Mouse (Mus musculus) hindbrain, embryonic 11.5 days (tissue): Measurements from ENCODE around the gene Ptprg. TPM values are rescaled to one million over a fixed set of nuclear protein-coding genes. Genes with fewer than 3 reads are reported as not detected.

ENCODE experiments used
- ATAC-seq: fragments of 200-750 bp; cut with Nextera tagmentation; 2 replicates; pipeline ENCODE4 v1.8.0; 2017; ENCODE audit warnings: mild to moderate bottlenecking, moderate TSS enrichment, moderate library complexity; ENCODE audit not compliant: low FRiP score
- DNase-seq: peaks from one replicate; pipeline ENCODE4 v3.0.0-alpha.2; 2015; ENCODE audit warnings: low spot score
- H3K27ac ChIP-seq: fragments of 300-500 bp; sonication (generic); 2 replicates; pipeline ENCODE4 v1.5.1; 2014; ENCODE audit warnings: mild to moderate bottlenecking, low read depth, low read length
- H3K27me3 ChIP-seq: fragments of 300-500 bp; sonication (generic); 2 replicates; pipeline ENCODE4 v1.6.1; 2014; ENCODE audit warnings: mild to moderate bottlenecking, low read length, moderate library complexity, mixed read lengths; ENCODE audit not compliant: control insufficient read depth, insufficient read depth
- H3K36me3 ChIP-seq: fragments of 300-500 bp; sonication (generic); 2 replicates; pipeline ENCODE4 v1.6.1; 2014; ENCODE audit warnings: mild to moderate bottlenecking, low read length, moderate library complexity, mixed read lengths; ENCODE audit not compliant: control insufficient read depth, insufficient read depth
- H3K4me1 ChIP-seq: fragments of 300-500 bp; sonication (generic); replicated peaks from 2 replicates; pipeline ENCODE4 v1.6.1; 2014; ENCODE audit warnings: low read length, mixed read lengths; ENCODE audit not compliant: control insufficient read depth, insufficient read depth
- H3K4me2 ChIP-seq: fragments of 300-500 bp; sonication (generic); replicated peaks from 2 replicates; pipeline ENCODE4 v1.6.1; 2014; ENCODE audit warnings: mild to moderate bottlenecking, low read depth, low read length
- H3K4me3 ChIP-seq: fragments of 300-500 bp; sonication (generic); 2 replicates; pipeline ENCODE4 v1.5.1; 2014; ENCODE audit warnings: low read depth, low read length
- H3K9ac ChIP-seq: fragments of 300-500 bp; sonication (generic); 2 replicates; pipeline ENCODE4 v1.6.1; 2014; ENCODE audit warnings: low read depth, low read length
- H3K9me3 ChIP-seq: fragments of 300-500 bp; sonication (generic); 2 replicates; pipeline ENCODE4 v1.6.1; 2016; ENCODE audit warnings: low read length; ENCODE audit not compliant: control insufficient read depth
- WGBS: fragments of 180-500 bp; shearing (Covaris S2); extraction: QIAGEN DNeasy Blood & Tissue Kit; methylation state at CpG from one replicate; pipeline ENCODE4 v1.1.7; 2014; 5-methylcytosine and 5-hydroxymethylcytosine counted together
- polyA plus RNA-seq: library from polyadenylated mRNA; unstranded; fragments of >200 nt; fragmentation: Nextera tagmentation; extraction: Ambion mirVana; gene quantifications from 2 replicates; pipeline ENCODE4 v1.2.1, GENCODE M21; 2014

Ptprg gene
- polyA plus RNA-seq, 1 experiment from 2014 or later: 45.0 TPM

DNA sequence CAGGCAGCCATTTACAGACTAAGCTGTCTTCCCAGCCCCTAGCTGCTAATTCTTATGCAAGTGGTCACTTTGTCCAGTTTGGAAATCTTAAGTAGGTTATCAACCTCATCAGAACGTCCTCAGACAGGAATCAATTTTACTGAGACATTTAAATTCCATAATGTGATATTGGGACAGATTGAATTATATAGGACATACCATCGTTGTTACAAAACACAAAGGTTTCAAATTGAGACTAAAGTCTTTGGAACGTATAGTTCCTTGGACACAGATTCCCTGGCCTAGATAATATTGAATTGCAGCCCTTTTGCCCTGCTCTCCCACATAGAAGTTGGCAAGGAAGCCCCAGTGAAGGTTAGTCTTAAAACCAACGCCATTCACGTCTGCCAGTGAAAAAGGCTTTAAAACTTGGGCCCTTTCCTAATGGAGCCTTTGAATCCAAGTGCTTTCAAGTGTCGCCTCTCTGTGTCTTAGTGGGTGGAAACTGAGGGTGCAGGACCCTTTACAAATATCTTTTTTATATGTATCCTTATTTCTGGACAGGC is 222.7 kb downstream of the Ptprg start:
- Histone ChIP-seq H3K9me3 (no peaks in the 10 kb centered on the region), H3K27me3 (no peaks in the 10 kb centered on the region), H3K4me3 (no peak overlapping the region), H3K9ac (no peak overlapping the region), H3K27ac (no peak overlapping the region), H3K4me2 (no peak overlapping the region), H3K4me1 (no peaks in the 10 kb centered on the region; the same call in 1 of the 2 replicates), H3K36me3 (no peaks in the 10 kb centered on the region)
- DNase-seq (no peak), ATAC-seq (no peak)
- WGBS: 79% methylated on average over 6 of the region's 6 CpGs

DNA sequence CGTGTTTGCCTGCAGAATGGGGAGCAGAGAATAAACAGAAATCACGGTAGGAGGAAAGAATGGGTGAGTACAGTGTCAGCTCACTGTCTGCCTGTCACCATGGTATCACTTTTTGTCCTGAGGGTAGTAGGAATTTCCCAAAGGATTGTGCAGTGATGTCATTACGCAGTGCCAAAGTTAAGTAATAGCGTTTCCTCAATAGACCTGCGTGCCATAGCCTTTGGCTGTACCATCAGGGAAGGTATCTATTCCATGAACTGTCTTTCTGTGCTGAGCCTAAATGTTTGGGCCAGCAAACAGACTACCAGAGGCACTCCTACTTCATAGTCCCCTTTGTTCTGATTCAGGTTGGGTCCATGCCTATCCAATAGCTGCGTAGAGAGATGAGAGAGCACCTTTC is 223.2 kb downstream of the Ptprg start:
- Histone ChIP-seq H3K4me3 (no peak overlapping the region), H3K27me3 (no peaks in the 10 kb centered on the region), H3K36me3 (no peaks in the 10 kb centered on the region), H3K4me2 (no peak overlapping the region), H3K27ac (no peak overlapping the region), H3K9me3 (no peaks in the 10 kb centered on the region), H3K4me1 (no peaks in the 10 kb centered on the region; the same call in 1 of the 2 replicates), H3K9ac (no peak overlapping the region)
- 88% methylated on average over 6 of the region's 6 CpGs for WGBS
- DNase-seq: no peak
- ATAC-seq: no peak

GRCm38 (mm10) chr14:11791190-11791589 is 237.9 kb downstream of the Ptprg start:
- Histone ChIP-seq H3K9ac (no peak overlapping the region), H3K4me2 (no peak overlapping the region), H3K36me3 (no peaks in the 10 kb centered on the region), H3K4me1 (no peaks in the 10 kb centered on the region), H3K4me3 (no peak overlapping the region), H3K9me3 (no peaks in the 10 kb centered on the region), H3K27me3 (no peaks in the 10 kb centered on the region), H3K27ac (no peak overlapping the region)
- DNase-seq: no peak
- 69% methylated on average over 4 of the region's 4 CpGs for whole genome bisulfite sequencing
- ATAC-seq: no peak

- no peaks in the 10 kb centered on the region for H3K4me1 ChIP-seq
- no peak overlapping the region for H3K4me3 ChIP-seq
- no peaks in the 10 kb centered on the region for H3K9me3 ChIP-seq
- DNase-seq (no peak), ATAC-seq (no peak)
- no peaks in the 10 kb centered on the region for H3K36me3 ChIP-seq
- no peak overlapping the region for H3K27ac ChIP-seq
- H3K4me2 ChIP-seq: no peak overlapping the region
- 86% methylated on average over 3 of the region's 3 CpGs for WGBS
- H3K9ac ChIP-seq: no peak overlapping the region
- H3K27me3 ChIP-seq: no peaks in the 10 kb centered on the region
Observed at GRCm38 (mm10) chr14:11793847-11794246, 240.5 kb downstream of the Ptprg start.

DNA sequence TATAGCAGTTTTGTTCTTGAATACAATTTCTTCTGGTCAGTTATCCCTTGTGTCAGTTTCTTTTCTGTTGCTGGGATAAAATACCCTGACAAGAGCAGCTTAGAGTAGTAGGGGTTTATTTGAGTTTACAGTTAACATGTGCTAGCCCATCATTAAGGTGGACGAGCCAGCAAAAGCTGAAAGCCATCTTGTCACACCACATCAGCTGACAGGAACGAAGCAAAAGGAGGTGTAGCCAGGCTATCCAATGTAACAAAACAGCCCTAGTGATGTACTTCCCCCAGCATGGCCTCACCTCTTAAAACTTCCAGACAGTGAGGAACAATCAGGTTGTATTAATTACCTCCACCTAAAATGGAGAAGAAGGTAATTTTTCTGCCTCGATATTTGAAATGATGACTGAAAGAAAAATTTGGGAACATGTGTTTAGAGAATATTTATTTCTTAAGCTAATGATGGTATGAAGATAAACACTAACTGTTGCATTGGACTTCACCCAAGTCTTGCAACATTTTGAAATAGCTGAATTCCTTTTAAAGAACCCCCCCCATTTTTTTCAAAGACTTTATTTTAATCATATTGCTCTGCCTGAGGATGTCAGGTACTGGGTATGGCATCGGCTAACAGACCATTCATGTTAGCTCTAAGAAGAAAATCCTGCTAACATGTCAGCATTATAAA is 249.2 kb downstream of the Ptprg start:
- H3K4me3 ChIP-seq: no peak overlapping the region
- DNase-seq: no peak
- H3K4me1 ChIP-seq: no peaks in the 10 kb centered on the region
- no peaks in the 10 kb centered on the region for H3K36me3 ChIP-seq
- no peak overlapping the region for H3K27ac ChIP-seq
- H3K4me2 ChIP-seq: no peak overlapping the region
- H3K9me3 ChIP-seq: no peaks in the 10 kb centered on the region
- no peak overlapping the region for H3K9ac ChIP-seq
- WGBS: 84% methylated on average over 4 of the region's 4 CpGs
- no peak for ATAC-seq
- no peaks in the 10 kb centered on the region for H3K27me3 ChIP-seq

GRCm38 (mm10) chr14:11806674-11807073 is 253.3 kb downstream of the Ptprg start:
- no peaks in the 10 kb centered on the region for H3K4me1 ChIP-seq
- H3K27me3 ChIP-seq: no peaks in the 10 kb centered on the region
- no peak overlapping the region for H3K4me2 ChIP-seq
- no peaks in the 10 kb centered on the region for H3K36me3 ChIP-seq
- ATAC-seq: no peak
- no peaks in the 10 kb centered on the region for H3K9me3 ChIP-seq
- 76% methylated on average over 5 of the region's 5 CpGs for WGBS
- no peak overlapping the region for H3K27ac ChIP-seq
- no peak overlapping the region for H3K9ac ChIP-seq
- no peak overlapping the region for H3K4me3 ChIP-seq
- no peak for DNase-seq

- Histone ChIP-seq H3K27me3 (no peaks in the 10 kb centered on the region), H3K9ac (no peak overlapping the region), H3K36me3 (no peaks in the 10 kb centered on the region), H3K9me3 (no peaks in the 10 kb centered on the region), H3K4me1 (no peaks in the 10 kb centered on the region), H3K4me3 (no peak overlapping the region), H3K4me2 (no peak overlapping the region), H3K27ac (no peak overlapping the region)
- 77% methylated on average over 4 of the region's 4 CpGs for WGBS
- no peak for ATAC-seq
- no peak for DNase-seq
Observed at GRCm38 (mm10) chr14:11807465-11807864, 254.1 kb downstream of the Ptprg start.

DNA sequence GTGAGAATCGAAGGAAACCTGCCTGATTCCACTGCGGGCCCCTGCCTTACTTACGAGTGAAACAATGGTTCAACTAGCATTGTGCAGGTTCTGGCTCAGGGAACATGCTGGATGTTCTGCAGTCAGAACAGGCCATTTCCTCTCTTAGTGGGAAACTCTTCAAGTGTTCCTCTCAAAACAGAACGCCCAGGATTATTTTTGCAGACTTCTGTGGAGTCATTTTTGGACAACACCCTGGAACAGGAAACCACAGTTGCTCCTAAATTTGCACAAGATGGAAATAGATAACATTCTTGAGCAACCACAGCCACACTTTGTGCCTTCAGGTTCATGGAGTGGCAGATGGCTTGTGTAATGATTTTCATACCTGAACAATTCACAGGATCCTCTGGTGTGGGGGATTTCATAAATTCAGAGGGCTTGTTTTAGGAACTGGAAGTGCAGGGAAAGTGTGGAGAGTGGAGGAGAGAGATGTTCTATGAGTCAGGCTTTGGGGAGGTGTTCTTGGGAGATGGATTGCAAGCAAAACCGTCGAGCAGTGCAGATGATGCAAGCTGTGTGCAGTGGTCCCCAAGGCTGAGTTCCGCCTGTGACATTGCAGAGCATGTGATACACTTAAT is 257.9 kb downstream of the Ptprg start:
- 90% methylated on average over 7 of the region's 7 CpGs for WGBS
- no peaks in the 10 kb centered on the region for H3K36me3 ChIP-seq
- DNase-seq: no peak
- H3K27ac ChIP-seq: no peak overlapping the region
- ATAC-seq: no peak
- H3K4me1 ChIP-seq: no peaks in the 10 kb centered on the region
- no peaks in the 10 kb centered on the region for H3K9me3 ChIP-seq
- no peak overlapping the region for H3K9ac ChIP-seq
- H3K4me2 ChIP-seq: no peak overlapping the region
- H3K27me3 ChIP-seq: no peaks in the 10 kb centered on the region
- no peak overlapping the region for H3K4me3 ChIP-seq

DNA sequence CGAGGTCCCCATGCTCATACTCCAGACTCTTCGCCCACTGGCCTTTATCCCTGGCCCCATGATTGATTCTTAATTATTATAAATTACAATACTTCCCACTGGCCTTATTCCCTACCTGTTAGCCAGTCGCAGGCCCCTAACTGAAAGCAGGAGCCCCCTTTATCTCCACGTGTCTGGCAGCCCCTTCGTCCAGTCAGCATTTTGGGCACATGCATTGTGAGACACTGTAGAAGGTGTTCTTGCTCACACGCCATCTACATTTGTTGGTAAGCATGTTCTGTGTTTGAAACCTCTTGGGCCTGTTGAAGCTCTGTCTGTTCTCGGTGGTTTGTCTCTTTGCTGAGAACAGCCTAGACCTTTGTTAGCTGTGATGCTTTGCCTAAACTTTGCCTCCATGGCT is 259.0 kb downstream of the Ptprg start:
- no peak overlapping the region for H3K9ac ChIP-seq
- no peak overlapping the region for H3K27ac ChIP-seq
- H3K4me3 ChIP-seq: no peak overlapping the region
- no peaks in the 10 kb centered on the region for H3K36me3 ChIP-seq
- H3K4me2 ChIP-seq: no peak overlapping the region
- DNase-seq: no peak
- no peak for ATAC-seq
- no peaks in the 10 kb centered on the region for H3K27me3 ChIP-seq
- whole genome bisulfite sequencing: 89% methylated on average over 7 of the region's 7 CpGs
- H3K4me1 ChIP-seq: no peaks in the 10 kb centered on the region
- no peaks in the 10 kb centered on the region for H3K9me3 ChIP-seq
